Mouse (Mus musculus) thymus, postnatal 4 days (tissue): Measurements from ENCODE around the gene Rai1.

Experiments
- DNase-seq: peaks from one replicate; pipeline ENCODE4 v3.0.0; 2021

Gene Rai1

DNA sequence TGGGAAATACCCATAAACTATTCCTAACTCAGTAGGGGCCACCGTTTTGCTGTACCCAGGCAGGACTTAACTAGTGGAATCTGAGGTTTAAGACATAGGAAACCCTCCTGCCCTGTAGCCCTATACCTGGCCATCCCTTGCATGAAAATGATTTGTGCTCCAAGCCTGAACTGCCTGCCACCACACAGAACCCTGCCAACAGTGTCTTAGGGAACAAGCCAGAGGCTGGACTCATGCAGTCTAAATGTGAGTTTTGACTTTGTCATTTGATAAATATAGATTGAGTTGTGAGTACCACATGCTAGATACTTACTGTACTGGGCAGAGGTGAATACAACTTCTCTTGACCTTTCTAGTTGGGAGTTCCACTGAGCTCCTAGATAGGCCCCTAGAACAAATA lies 31.7 kb downstream of the Rai1 start:
- no peak for DNase-seq

GRCm38 (mm10) chr11:60137170-60137569 lies 32.4 kb downstream of the Rai1 start:
- no peak for DNase-seq

GRCm38 (mm10) chr11:60139141-60139733 lies 34.4 kb downstream of the Rai1 start:
- peak; percentile 65 for DNase-seq

GRCm38 (mm10) chr11:60139734-60140371 lies 35.0 kb downstream of the Rai1 start:
- DNase-seq = peak; percentile 73

- DNase-seq = no peak
Observed at GRCm38 (mm10) chr11:60140586-60141284, 35.9 kb downstream of the Rai1 start.

DNA sequence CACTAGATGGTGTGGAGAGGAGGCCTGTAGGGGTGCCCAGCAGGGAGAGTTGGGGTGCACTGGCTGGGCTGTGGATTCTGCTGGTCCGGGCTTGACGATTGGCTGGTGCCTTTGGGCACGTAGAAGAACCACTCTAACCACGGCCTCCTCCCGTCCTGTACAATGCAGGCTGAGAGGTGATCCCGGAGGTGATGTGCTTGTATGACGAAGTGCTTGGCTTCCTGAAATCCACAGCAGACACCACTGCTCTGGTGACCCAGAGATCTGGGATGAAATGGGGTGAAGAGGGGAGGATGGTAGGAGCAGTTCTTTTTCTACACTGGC lies 36.4 kb downstream of the Rai1 start:
- no peak for DNase-seq

GRCm38 (mm10) chr11:60143086-60143485 lies 38.3 kb downstream of the Rai1 start:
- no peak for DNase-seq

DNA sequence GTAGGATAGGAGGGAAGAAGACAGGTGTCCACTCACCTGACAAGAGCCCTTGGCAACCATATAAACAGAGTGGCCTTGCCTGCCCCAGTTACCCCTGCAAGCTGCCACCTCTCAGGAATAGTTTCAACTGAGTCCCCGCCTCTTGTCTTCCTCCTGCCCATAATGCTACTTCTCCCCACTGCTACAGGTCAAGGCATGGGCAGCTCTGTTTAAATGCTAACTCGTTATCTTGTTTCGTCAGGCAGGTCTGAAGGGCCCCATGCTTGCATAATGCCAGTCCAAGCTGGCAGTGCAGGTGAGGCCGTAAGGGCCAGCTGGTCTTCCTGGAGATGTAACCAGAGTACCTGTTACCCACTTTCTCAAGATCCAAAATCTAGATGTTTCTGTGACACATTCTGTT lies 41.4 kb downstream of the Rai1 start:
- DNase-seq = no peak

DNA sequence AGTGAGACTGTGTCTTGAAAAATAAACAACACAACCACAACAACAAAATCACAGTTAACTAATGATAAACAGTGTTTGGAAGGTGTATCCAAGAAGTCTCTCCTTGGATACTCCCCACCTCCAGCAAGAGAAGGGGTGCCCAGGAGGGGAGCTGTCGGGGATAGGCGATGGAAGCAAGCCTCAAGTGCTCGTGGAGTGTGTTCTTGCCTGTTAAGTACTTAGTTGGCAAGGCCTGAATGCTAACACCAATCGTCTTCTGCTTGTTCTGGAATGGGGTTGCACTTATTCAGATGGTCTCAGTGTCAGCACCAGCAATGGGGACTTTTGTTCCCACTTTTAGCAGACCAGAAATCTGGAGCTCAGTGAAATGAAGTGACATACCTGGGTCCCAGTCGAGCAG lies 43.8 kb downstream of the Rai1 start:
- no peak for DNase-seq

- no peak for DNase-seq
Observed at GRCm38 (mm10) chr11:60149086-60149485, 44.3 kb downstream of the Rai1 start.

DNA sequence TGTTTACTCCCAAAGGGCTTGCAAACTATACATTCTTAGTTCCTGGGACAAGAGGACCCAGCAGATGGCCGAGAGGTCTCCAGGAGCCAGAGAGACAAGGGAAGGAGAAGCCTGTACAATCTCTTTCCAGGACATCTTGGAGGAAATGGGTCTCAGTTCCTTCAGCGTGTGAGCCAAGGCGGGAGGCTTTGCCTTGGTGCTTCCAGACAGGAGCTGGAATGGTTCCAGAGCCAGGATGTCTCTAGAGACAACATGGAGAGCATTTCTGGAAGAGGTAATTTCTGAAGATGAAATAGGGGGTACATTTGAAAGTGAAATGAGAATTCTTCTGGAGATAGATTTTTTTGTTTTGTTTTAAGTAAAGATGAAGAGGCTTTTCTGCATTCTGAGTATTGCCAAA lies 45.9 kb downstream of the Rai1 start:
- no peak for DNase-seq

DNA sequence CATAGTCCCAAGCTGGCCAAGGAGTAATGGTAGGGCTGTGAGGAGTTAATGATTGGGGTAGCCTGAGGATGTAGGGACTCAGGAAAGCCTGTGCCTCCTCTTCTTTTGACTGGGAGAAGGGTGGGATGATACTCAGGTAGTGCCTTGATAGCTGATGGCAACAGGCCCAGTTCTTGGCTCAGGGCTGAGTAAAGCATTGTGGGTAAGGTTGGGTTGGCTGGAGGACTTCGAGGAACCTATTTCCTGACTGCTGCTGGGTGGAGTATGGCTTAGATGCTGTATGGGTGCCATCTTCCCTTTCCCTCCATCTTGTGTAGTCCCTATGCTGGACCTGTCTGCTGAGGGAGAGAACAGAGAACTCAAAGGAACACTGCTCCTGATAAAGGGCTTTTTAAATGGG lies 47.5 kb downstream of the Rai1 start:
- no peak for DNase-seq

GRCm38 (mm10) chr11:60153936-60154335 lies 49.1 kb downstream of the Rai1 start:
- DNase-seq = no peak

- no peak for DNase-seq
Observed at GRCm38 (mm10) chr11:60155690-60156089, 50.9 kb downstream of the Rai1 start.

GRCm38 (mm10) chr11:60158271-60158670 lies 53.5 kb downstream of the Rai1 start:
- DNase-seq = peak; percentile 48

DNA sequence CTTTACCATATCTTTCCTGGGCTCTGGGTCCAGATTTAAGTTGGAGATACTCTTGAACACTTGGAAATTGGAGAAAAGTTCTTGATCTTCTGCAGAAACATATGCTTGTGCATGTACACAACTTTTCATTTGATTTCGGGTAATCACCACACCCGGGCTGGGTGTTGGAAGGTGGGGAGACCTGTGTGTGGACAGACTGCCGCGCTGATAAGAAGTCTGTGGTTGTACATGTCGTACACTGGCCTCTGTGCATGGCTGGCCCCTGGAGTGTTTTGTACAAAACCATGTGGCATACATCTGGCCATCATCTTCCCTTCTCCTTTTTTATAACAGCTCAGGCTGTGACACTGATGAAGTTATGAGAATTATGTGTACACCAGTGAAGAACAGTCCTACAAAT lies 55.1 kb downstream of the Rai1 start:
- DNase-seq = no peak

DNA sequence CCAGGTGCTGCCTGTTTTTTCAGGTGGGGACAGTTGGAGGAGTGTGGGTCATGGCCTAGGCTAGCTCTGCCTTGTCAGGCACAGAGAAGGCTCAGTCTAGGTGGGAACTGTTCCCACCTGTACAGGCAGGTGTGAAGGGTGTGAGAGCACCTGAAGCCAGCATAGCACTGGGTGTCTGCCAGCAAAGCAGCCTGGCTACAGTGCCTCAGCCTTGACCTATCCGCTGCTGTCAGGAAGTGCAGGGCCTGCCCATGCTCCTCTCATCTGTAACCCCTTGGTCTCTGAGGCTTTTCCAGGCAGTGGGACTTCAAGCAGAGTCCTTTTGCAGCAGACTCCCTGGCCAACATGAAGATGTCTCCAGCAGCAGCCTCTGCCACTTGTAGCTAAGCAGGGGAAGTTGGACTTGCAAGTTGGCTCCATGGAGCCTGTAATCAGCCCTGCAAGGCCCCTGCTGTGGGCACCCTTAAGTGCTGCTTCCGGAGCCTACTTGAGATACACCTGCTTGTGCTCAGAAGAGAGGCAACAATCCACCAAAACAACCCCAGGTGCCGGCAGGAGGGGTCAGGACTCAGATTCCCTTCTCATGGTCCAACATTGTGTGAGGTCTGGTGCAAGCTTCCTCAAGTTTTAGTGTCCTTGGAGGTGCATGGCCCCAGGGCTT lies 55.8 kb downstream of the Rai1 start:
- peak; percentile 67 for DNase-seq

DNA sequence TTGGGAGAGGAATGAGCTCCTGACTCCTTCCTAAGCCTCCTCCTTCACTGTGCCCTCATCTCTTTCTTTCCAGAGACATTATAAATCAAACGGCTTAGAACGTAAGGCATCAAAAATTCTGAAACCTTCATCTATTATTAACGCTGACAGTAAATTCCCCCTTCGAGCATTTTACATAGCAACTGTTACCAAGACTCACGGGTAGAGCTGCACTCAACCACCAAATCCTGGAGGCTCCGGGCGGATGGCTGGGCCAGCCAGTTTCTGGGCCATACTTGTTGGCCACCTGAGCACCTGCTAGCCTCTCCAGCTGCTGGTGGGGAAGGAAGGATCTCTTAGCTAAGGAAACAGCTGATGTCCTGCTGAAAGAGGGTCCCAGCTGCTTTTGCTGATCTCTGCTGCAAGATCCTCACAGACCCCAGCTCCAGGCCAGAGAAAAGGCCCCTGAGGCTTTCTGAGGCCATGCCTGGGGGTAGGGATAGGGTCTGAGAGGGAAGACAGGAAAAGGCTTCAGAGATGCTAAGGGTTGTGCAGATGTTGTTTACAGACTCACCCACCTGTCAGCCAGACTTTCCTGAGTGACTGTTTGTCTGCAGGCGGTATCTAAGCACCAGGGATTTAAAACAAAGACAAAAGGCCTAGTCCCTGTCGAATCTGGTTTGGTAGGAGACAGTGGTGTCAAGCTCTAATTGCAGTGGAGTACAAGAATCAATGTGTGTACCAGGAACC lies 56.5 kb downstream of the Rai1 start:
- DNase-seq = peak; percentile 53

- no peak for DNase-seq
Observed at GRCm38 (mm10) chr11:60162547-60162946, 57.7 kb downstream of the Rai1 start.

- peak; percentile 54 for DNase-seq
Observed at GRCm38 (mm10) chr11:60163362-60163761, 58.5 kb downstream of the Rai1 start.

- DNase-seq = no peak
Observed at GRCm38 (mm10) chr11:60164450-60164849, 59.6 kb downstream of the Rai1 start.

DNA sequence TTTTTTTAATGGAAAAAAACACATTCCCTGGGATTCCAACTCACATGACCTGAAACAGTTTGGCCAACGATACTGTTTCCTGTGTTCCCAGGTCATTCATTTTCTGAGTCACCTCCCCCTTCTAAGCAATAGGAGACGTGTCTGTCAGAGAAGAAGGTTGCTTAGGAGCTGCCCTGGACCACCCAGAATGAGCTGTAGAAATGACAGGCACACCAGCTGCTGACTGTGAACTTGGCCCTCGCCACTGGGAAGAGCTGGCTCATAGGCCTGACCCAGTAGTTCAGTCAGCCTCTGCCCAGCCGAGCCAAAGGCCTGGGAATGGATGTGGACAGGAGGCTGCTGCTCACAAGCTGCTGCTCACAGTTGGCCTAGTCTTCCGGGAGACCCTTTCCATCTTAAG lies 60.3 kb downstream of the Rai1 start:
- DNase-seq = no peak

GRCm38 (mm10) chr11:60168780-60169179 lies 64.0 kb downstream of the Rai1 start:
- no peak for DNase-seq
